Comparison of ENCODE assay signal across 13 mouse cellular contexts in genomic region chr4:105819796-105820511, GRCm38 (mm10). TPM values are rescaled to one million over a fixed set of nuclear protein-coding genes. Genes with fewer than 3 reads are reported as not detected.
A peak's percentile ranks its signal among the peaks of the same experiment; 100 is the strongest.
DNase-seq lines count a peak whose midpoint lies in the region; ATAC-seq lines count a peak whose summit lies in the region.
"Had no signal": no experiment of that assay in that cellular context is flagged by ENCODE, and none has a peak within 500 bp of the region (broad histone marks: within the 10 kb centered on the region; RNA-seq: fewer than 3 reads in every experiment).

No protein-coding gene starts in this region.

- no peak for ATAC-seq in heart, embryonic 11.5 days (replicated peaks; ENCODE audit: insufficient number of reproducible peaks, low FRiP score, low TSS enrichment)
- ATAC-seq in lung, embryonic 16.5 days (ENCODE audit: low read depth) = peak; percentile 98
- no peak for ATAC-seq in midbrain, embryonic 13.5 days
- ATAC-seq in midbrain, embryonic 11.5 days (ENCODE audit: low FRiP score) = no peak
- no peak for ATAC-seq in erythroid progenitor cell, adult 5-6 weeks (replicated peaks; ENCODE audit: low FRiP score, poor library complexity, severe bottlenecking)

- no peaks in the 10 kb centered on the region for H3K36me3 ChIP-seq in heart, embryonic 11.5 days (ENCODE audit: control insufficient read depth, insufficient read depth, low read length)
- no peaks in the 10 kb centered on the region for H3K36me3 ChIP-seq in lung, embryonic 16.5 days (ENCODE audit: control insufficient read depth, insufficient read depth, low read length)
- no peaks in the 10 kb centered on the region for H3K36me3 ChIP-seq in midbrain, embryonic 13.5 days
- H3K36me3 ChIP-seq in midbrain, embryonic 11.5 days (ENCODE audit: control insufficient read depth, insufficient read depth, low read length) = no peaks in the 10 kb centered on the region
- H3K36me3 ChIP-seq: forebrain, embryonic 10.5 days had no signal

- H3K4me3 ChIP-seq in heart, embryonic 11.5 days (ENCODE audit: low read depth, low read length) = no peak overlapping the region
- H3K4me3 ChIP-seq in lung, embryonic 16.5 days (ENCODE audit: low read length) = no peak overlapping the region
- H3K4me3 ChIP-seq in midbrain, embryonic 13.5 days (replicated peaks) = no peak overlapping the region
- no peak overlapping the region for H3K4me3 ChIP-seq in midbrain, embryonic 11.5 days (ENCODE audit: low read depth, low read length)
- H3K4me3 ChIP-seq: forebrain, embryonic 10.5 days had no signal

- H3K27me3 ChIP-seq in heart, embryonic 11.5 days (ENCODE audit: control insufficient read depth, insufficient read depth, low read length) = no peaks in the 10 kb centered on the region
- H3K27me3 ChIP-seq in lung, embryonic 16.5 days (ENCODE audit: control insufficient read depth, insufficient read depth, low read depth, low read length) = no peaks in the 10 kb centered on the region
- no peaks in the 10 kb centered on the region for H3K27me3 ChIP-seq in midbrain, embryonic 13.5 days
- H3K27me3 ChIP-seq in midbrain, embryonic 11.5 days (ENCODE audit: control insufficient read depth, insufficient read depth, low read length) = no peaks in the 10 kb centered on the region

- 65% methylated on average over 7 of the region's 7 CpGs for WGBS in heart, embryonic 11.5 days (ENCODE audit: insufficient replicate concordance)
- 37% methylated on average over 7 of the region's 7 CpGs for WGBS in lung, embryonic 16.5 days
- WGBS in midbrain, embryonic 13.5 days = 85% methylated on average over 7 of the region's 7 CpGs
- WGBS in midbrain, embryonic 11.5 days = 84% methylated on average over 7 of the region's 7 CpGs

- H3K27ac ChIP-seq in heart, embryonic 11.5 days (ENCODE audit: low read depth, low read length) = no peak overlapping the region
- peak overlapping the region; percentile 44 for H3K27ac ChIP-seq in lung, embryonic 16.5 days (ENCODE audit: low read length)
- H3K27ac ChIP-seq in midbrain, embryonic 13.5 days = no peak overlapping the region
- no peak overlapping the region for H3K27ac ChIP-seq in midbrain, embryonic 11.5 days (ENCODE audit: low read depth, low read length)
- H3K27ac ChIP-seq: forebrain, embryonic 10.5 days had no signal

- H3K9ac ChIP-seq in heart, embryonic 11.5 days (ENCODE audit: low read depth, low read length) = no peak overlapping the region
- no peak overlapping the region for H3K9ac ChIP-seq in lung, embryonic 16.5 days (ENCODE audit: low read length)
- no peak overlapping the region for H3K9ac ChIP-seq in midbrain, embryonic 13.5 days (replicated peaks)
- H3K9ac ChIP-seq in midbrain, embryonic 11.5 days (ENCODE audit: low read length) = no peak overlapping the region

- no peaks in the 10 kb centered on the region for H3K4me1 ChIP-seq in heart, embryonic 11.5 days (ENCODE audit: control insufficient read depth, insufficient read depth, low read length)
- no peaks in the 10 kb centered on the region; the same call in 1 of the 2 replicates for H3K4me1 ChIP-seq in lung, embryonic 16.5 days (replicated peaks; ENCODE audit: control insufficient read depth, insufficient read depth, low read length)
- no peaks in the 10 kb centered on the region for H3K4me1 ChIP-seq in midbrain, embryonic 13.5 days (replicated peaks)
- H3K4me1 ChIP-seq in midbrain, embryonic 11.5 days (ENCODE audit: control insufficient read depth, insufficient read depth, low read length) = no peaks in the 10 kb centered on the region
- H3K4me1 ChIP-seq: forebrain, embryonic 10.5 days had no signal

- no peak overlapping the region for H3K4me2 ChIP-seq in heart, embryonic 11.5 days
- H3K4me2 ChIP-seq in lung, embryonic 16.5 days (ENCODE audit: low read depth, low read length) = no peak overlapping the region
- H3K4me2 ChIP-seq in midbrain, embryonic 13.5 days (replicated peaks) = no peak overlapping the region
- no peak overlapping the region for H3K4me2 ChIP-seq in midbrain, embryonic 11.5 days

- peak; percentile 87 for DNase-seq in heart, adult 11 months
- DNase-seq in urinary bladder, postnatal 36 days (ENCODE audit: low spot score in 2 of 2) = peak; percentile 8 to 46
- DNase-seq in urinary bladder, adult 2 months (ENCODE audit: low spot score) = no peak
- DNase-seq in midbrain, embryonic 11.5 days (ENCODE audit: low spot score, missing footprints) = no peak
- DNase-seq: cerebellum, adult 8-10 months had no signal

- no peaks in the 10 kb centered on the region for H3K9me3 ChIP-seq in heart, embryonic 11.5 days (replicated peaks; ENCODE audit: control insufficient read depth, low read length)
- no peaks in the 10 kb centered on the region for H3K9me3 ChIP-seq in lung, embryonic 16.5 days (ENCODE audit: control insufficient read depth, low read length)
- H3K9me3 ChIP-seq in midbrain, embryonic 13.5 days = 0 out of 2 replicates have a peak, but pooled peaks cover 3% of the 10 kb centered on the region
- H3K9me3 ChIP-seq in midbrain, embryonic 11.5 days (ENCODE audit: control insufficient read depth, low read length) = no peaks in the 10 kb centered on the region
- H3K9me3 ChIP-seq: forebrain, embryonic 10.5 days had no signal

RNA-seq across cellular contexts. Expression of gene Gm12728, which starts 30.3 kb away (rescaled TPM):
- polyA plus RNA-seq in heart, embryonic 11.5 days (2014; fragmentation: Nextera tagmentation; extraction: Ambion mirVana) = not detected in 2 replicates
- not detected in 2 replicates for polyA plus RNA-seq in urinary bladder, adult 2 months (2012; rRNA removed)
- polyA plus RNA-seq in lung, embryonic 16.5 days (2015; fragmentation: Nextera tagmentation; extraction: Ambion mirVana) = not detected in 2 replicates
- polyA plus RNA-seq in midbrain, embryonic 13.5 days (2015; fragmentation: Nextera tagmentation; extraction: Ambion mirVana) = not detected in 2 replicates
- polyA plus RNA-seq in midbrain, embryonic 11.5 days (2014; fragmentation: Nextera tagmentation; extraction: Ambion mirVana) = not detected in 2 replicates
- not detected in 2 replicates for total RNA-seq in erythroid progenitor cell, adult 5-6 weeks (2015; ENCODE audit: low replicate concordance)
- total RNA-seq in erythroid progenitor cell, adult 5-6 weeks (2017; ENCODE audit: low replicate concordance) = not detected in 2 replicates
- total RNA-seq: megakaryocyte progenitor cell, adult 5-6 weeks had no signal
- polyA plus RNA-seq: forebrain, embryonic 10.5 days; heart, postnatal 0 days; large intestine, adult 2 months had no signal

Comparison
In these comparisons a context has a peak if more than half of its experiments do, and no peak if none do; other contexts are left out.
1. DNase-seq: peak in heart, adult 11 months (single experiment) and urinary bladder, postnatal 36 days (2 of 2); none in urinary bladder, adult 2 months (single experiment) and midbrain, embryonic 11.5 days (single experiment).